ENCODE assay signal across 11 mouse cellular contexts in genomic region chr11:95596704-95597103, GRCm38 (mm10). TPM values are rescaled to one million over a fixed set of nuclear protein-coding genes. Genes with fewer than 3 reads are reported as not detected.
DNase-seq lines count a peak whose midpoint lies in the region; ATAC-seq and TF ChIP-seq lines count a peak whose summit lies in the region.
"Had no signal": no experiment of that assay in that cellular context is flagged by ENCODE, and none has a peak within 500 bp of the region (broad histone marks: within the 10 kb centered on the region; RNA-seq: fewer than 3 reads in every experiment).

No protein-coding gene starts in this region.

- WGBS in liver, adult 2 months: 65% methylated on average over 11 of the region's 11 CpGs
- WGBS in liver, postnatal 0 days (ENCODE audit: insufficient replicate concordance): 37% methylated on average over 11 of the region's 11 CpGs

- ATAC-seq in liver, postnatal 0 days: no peak
- ATAC-seq: forebrain, embryonic 16.5 days had no signal

- no peak overlapping the region for H3K27ac ChIP-seq in liver, adult 2 months (replicated peaks; ENCODE audit: insufficient read depth, low read depth, low read length)
- no peak overlapping the region for H3K27ac ChIP-seq in liver, postnatal 0 days (ENCODE audit: low read depth)
- H3K27ac ChIP-seq: liver, embryonic 14.5 days had no signal

- TF ChIP-seq POLR2A in liver, adult 2 months (IDR thresholded peaks at IDR 0.05; ENCODE audit: extremely low read depth, insufficient read depth, low read length): no peak

- peaks cover 3% of the 10 kb centered on the region; the same call in 1 of the 2 replicates for H3K4me1 ChIP-seq in liver, adult 2 months (ENCODE audit: control insufficient read depth, insufficient read depth, low read length)
- peaks cover 9% of the 10 kb centered on the region; the same call in 1 of the 2 replicates for H3K4me1 ChIP-seq in liver, postnatal 0 days (ENCODE audit: insufficient read depth)

- DNase-seq in heart, adult 11 months: peak; percentile 92
- no peak for DNase-seq in heart, postnatal 25 days (ENCODE audit: low spot score)
- DNase-seq in liver, adult 2 months (ENCODE audit: extremely low read depth, low read depth, low spot score): peak; percentile 17
- DNase-seq in liver, postnatal 0 days: no peak
- DNase-seq in heart, postnatal 4 days: peak; percentile 55
- peak; percentile 40 to 68 for DNase-seq in kidney, postnatal 36 days
- DNase-seq in right cerebral cortex, postnatal 14 days: no peak
- DNase-seq: cerebellum, postnatal 14 days; thymus, postnatal 4 days had no signal

- no peak overlapping the region for H3K9ac ChIP-seq in liver, adult 2 months (ENCODE audit: low read depth, low read length)
- no peak overlapping the region for H3K9ac ChIP-seq in liver, postnatal 0 days (replicated peaks)
- H3K9ac ChIP-seq: liver, embryonic 14.5 days had no signal

- no peak overlapping the region for H3K4me2 ChIP-seq in liver, postnatal 0 days (ENCODE audit: low read depth, low read length)

- H3K4me3 ChIP-seq in liver, adult 2 months (ENCODE audit: insufficient read depth, low read depth, low read length): no peak overlapping the region
- no peak overlapping the region for H3K4me3 ChIP-seq in liver, postnatal 0 days (ENCODE audit: low read depth, low read length)

- no peaks in the 10 kb centered on the region for H3K9me3 ChIP-seq in liver, postnatal 0 days (ENCODE audit: low read length)

- TF ChIP-seq CTCF in liver, adult 2 months (IDR thresholded peaks at IDR 0.05; ENCODE audit: low read depth, low read length): no peak
- no peak for TF ChIP-seq CTCF in liver, postnatal 0 days (IDR thresholded peaks at IDR 0.05; ENCODE audit: low read depth)

- no peaks in the 10 kb centered on the region for H3K27me3 ChIP-seq in liver, adult 2 months (ENCODE audit: control insufficient read depth, insufficient read depth, low read length)
- peaks cover 27% of the 10 kb centered on the region for H3K27me3 ChIP-seq in liver, postnatal 0 days (ENCODE audit: insufficient read depth, low read length)

- no peak for TF ChIP-seq EP300 in liver, postnatal 0 days (IDR thresholded peaks at IDR 0.05; ENCODE audit: low read depth)

- no peaks in the 10 kb centered on the region for H3K79me2 ChIP-seq in liver, adult 2 months (ENCODE audit: control insufficient read depth, insufficient read depth, low read length)

- H3K36me3 ChIP-seq in liver, adult 2 months (ENCODE audit: control insufficient read depth, insufficient read depth, low read length): no peaks in the 10 kb centered on the region
- no peaks in the 10 kb centered on the region for H3K36me3 ChIP-seq in liver, postnatal 0 days (replicated peaks; ENCODE audit: insufficient read depth, low read length)

- intact Hi-C loops in heart, postnatal 25 days (cut with DNase I): no loop called here

RNA-seq across cellular contexts. Expression of gene Ngfr, which starts 9.2 kb away (rescaled TPM):
- total RNA-seq in heart, postnatal 25 days (2021): under 1 TPM; 0.44 to 0.70 TPM
- 1.0 and 3.0 TPM in 2 replicates for total RNA-seq in liver, adult 2 months (2014; rRNA removed)
- 4.9 and 6.9 TPM in 2 replicates for polyA plus RNA-seq in liver, adult 2 months (2012; rRNA removed)
- 1.3 and 1.7 TPM in 2 replicates for polyA plus RNA-seq in liver, postnatal 0 days (2015; fragmentation: Nextera tagmentation; extraction: Ambion mirVana)
- total RNA-seq in heart, postnatal 4 days (2021): 1 to 10 TPM; 3.7 to 4.3 TPM

Comparison
In these comparisons a context has a peak if more than half of its experiments do, and no peak if none do; other contexts are left out.
1. DNase-seq: peak in heart, adult 11 months (single experiment), liver, adult 2 months (single experiment), heart, postnatal 4 days (single experiment) and kidney, postnatal 36 days (2 of 2); none in heart, postnatal 25 days (single experiment), liver, postnatal 0 days (single experiment) and right cerebral cortex, postnatal 14 days (single experiment).